Mouse (Mus musculus): ENCODE measurements around the gene St6gal1. TPM values are rescaled to one million over a fixed set of nuclear protein-coding genes. Genes with fewer than 3 reads are reported as not detected.

Gene St6gal1
- polyA plus RNA-seq, 1 experiment, result 11.5 TPM

GRCm38 (mm10) chr16:23223871-23224469 is 570 bp upstream of the St6gal1 start:
- Histone ChIP-seq H3K4me3 (replicated peaks; ENCODE audit: insufficient read depth, low read depth, low read length) (no peak overlapping the region), H3K4me1 (ENCODE audit: control insufficient read depth, insufficient read depth, low read length) (no peaks in the 10 kb centered on the region; the same call in 1 of the 2 replicates), H3K27ac (ENCODE audit: insufficient read depth, low read length) (no peak overlapping the region), H3K27me3 (ENCODE audit: control insufficient read depth, insufficient read depth, low read length) (no peaks in the 10 kb centered on the region; the same call in 1 of the 2 replicates)
- 12% methylated on average over 12 of the region's 12 CpGs for WGBS
- DNase-seq, result peak in 1 of 2 experiments; percentile 13
- TF ChIP-seq POLR2A (IDR thresholded peaks at IDR 0.05; ENCODE audit: borderline replicate concordance, insufficient read depth, low read length) (no peak), CTCF (IDR thresholded peaks at IDR 0.05; ENCODE audit: borderline replicate concordance, insufficient read depth, low read depth, low read length) (no peak)

- H3K4me3 ChIP-seq (replicated peaks; ENCODE audit: insufficient read depth, low read depth, low read length), result peak overlapping the region; percentile 71
- DNase-seq, result peak; percentile 12 to 26
- no peaks in the 10 kb centered on the region; the same call in 1 of the 2 replicates for H3K4me1 ChIP-seq (ENCODE audit: control insufficient read depth, insufficient read depth, low read length)
- H3K27me3 ChIP-seq (ENCODE audit: control insufficient read depth, insufficient read depth, low read length), result no peaks in the 10 kb centered on the region; the same call in 1 of the 2 replicates
- no peak overlapping the region for H3K27ac ChIP-seq (ENCODE audit: insufficient read depth, low read length)
- under 1% methylated on average over 46 of the region's 46 CpGs for WGBS
- no peak for TF ChIP-seq POLR2A (IDR thresholded peaks at IDR 0.05; ENCODE audit: borderline replicate concordance, insufficient read depth, low read length)
Measured at GRCm38 (mm10) chr16:23225069-23225721, 655 bp downstream of the St6gal1 start.

GRCm38 (mm10) chr16:23225821-23226600 is 1.5 kb downstream of the St6gal1 start:
- H3K27me3 ChIP-seq (ENCODE audit: control insufficient read depth, insufficient read depth, low read length), result no peaks in the 10 kb centered on the region; the same call in 1 of the 2 replicates
- TF ChIP-seq POLR2A (IDR thresholded peaks at IDR 0.05; ENCODE audit: borderline replicate concordance, insufficient read depth, low read length), result no peak
- no peak for TF ChIP-seq CTCF (IDR thresholded peaks at IDR 0.05; ENCODE audit: borderline replicate concordance, insufficient read depth, low read depth, low read length)
- H3K4me3 ChIP-seq (replicated peaks; ENCODE audit: insufficient read depth, low read depth, low read length), result peak overlapping the region; percentile 71
- peak overlapping the region; percentile 4; the same call in 1 of the 2 replicates for H3K27ac ChIP-seq (ENCODE audit: insufficient read depth, low read length)
- 1% methylated on average over 28 of the region's 28 CpGs for WGBS
- no peaks in the 10 kb centered on the region; the same call in 1 of the 2 replicates for H3K4me1 ChIP-seq (ENCODE audit: control insufficient read depth, insufficient read depth, low read length)
- peak; percentile 33 to 37 for DNase-seq

- peak; percentile 17 to 34 for DNase-seq
Measured at GRCm38 (mm10) chr16:23226601-23227351, 2.2 kb downstream of the St6gal1 start.

GRCm38 (mm10) chr16:23227851-23228250 is 3.3 kb downstream of the St6gal1 start:
- Histone ChIP-seq H3K4me1 (ENCODE audit: control insufficient read depth, insufficient read depth, low read length) (no peaks in the 10 kb centered on the region; the same call in 1 of the 2 replicates), H3K4me3 (replicated peaks; ENCODE audit: insufficient read depth, low read depth, low read length) (no peak overlapping the region), H3K27ac (ENCODE audit: insufficient read depth, low read length) (no peak overlapping the region), H3K27me3 (ENCODE audit: control insufficient read depth, insufficient read depth, low read length) (no peaks in the 10 kb centered on the region; the same call in 1 of the 2 replicates)
- TF ChIP-seq POLR2A (IDR thresholded peaks at IDR 0.05; ENCODE audit: borderline replicate concordance, insufficient read depth, low read length) (no peak), CTCF (IDR thresholded peaks at IDR 0.05; ENCODE audit: borderline replicate concordance, insufficient read depth, low read depth, low read length) (no peak)
- no peak for DNase-seq
- 62% methylated on average over 6 of the region's 6 CpGs for WGBS

More at GRCm38 (mm10) chr16:23226601-23227351, 2.2 kb downstream of the St6gal1 start:
- no peaks in the 10 kb centered on the region; the same call in 1 of the 2 replicates for H3K27me3 ChIP-seq (ENCODE audit: control insufficient read depth, insufficient read depth, low read length)
- no peaks in the 10 kb centered on the region; the same call in 1 of the 2 replicates for H3K4me1 ChIP-seq (ENCODE audit: control insufficient read depth, insufficient read depth, low read length)
- TF ChIP-seq CTCF (IDR thresholded peaks at IDR 0.05; ENCODE audit: borderline replicate concordance, insufficient read depth, low read depth, low read length), result no peak
- TF ChIP-seq POLR2A (IDR thresholded peaks at IDR 0.05; ENCODE audit: borderline replicate concordance, insufficient read depth, low read length), result no peak
- H3K27ac ChIP-seq (ENCODE audit: insufficient read depth, low read length), result peak overlapping the region; percentile 4; the same call in 1 of the 2 replicates
- WGBS, result 14% methylated on average over 14 of the region's 14 CpGs
- peak overlapping the region; percentile 71 for H3K4me3 ChIP-seq (replicated peaks; ENCODE audit: insufficient read depth, low read depth, low read length)

GRCm38 (mm10) chr16:23228486-23228885 is 3.9 kb downstream of the St6gal1 start:
- no peak for TF ChIP-seq CTCF (IDR thresholded peaks at IDR 0.05; ENCODE audit: borderline replicate concordance, insufficient read depth, low read depth, low read length)
- TF ChIP-seq POLR2A (IDR thresholded peaks at IDR 0.05; ENCODE audit: borderline replicate concordance, insufficient read depth, low read length), result no peak
- no peak overlapping the region for H3K27ac ChIP-seq (ENCODE audit: insufficient read depth, low read length)

GRCm38 (mm10) chr16:23229945-23230344 is 5.4 kb downstream of the St6gal1 start:
- DNase-seq, result no peak
- Histone ChIP-seq H3K27me3 (ENCODE audit: control insufficient read depth, insufficient read depth, low read length) (no peaks in the 10 kb centered on the region; the same call in 1 of the 2 replicates), H3K4me1 (ENCODE audit: control insufficient read depth, insufficient read depth, low read length) (no peaks in the 10 kb centered on the region; the same call in 1 of the 2 replicates), H3K27ac (ENCODE audit: insufficient read depth, low read length) (no peak overlapping the region), H3K4me3 (replicated peaks; ENCODE audit: insufficient read depth, low read depth, low read length) (no peak overlapping the region)
- 83% methylated on average over 3 of the region's 3 CpGs for WGBS
- no peak for TF ChIP-seq POLR2A (IDR thresholded peaks at IDR 0.05; ENCODE audit: borderline replicate concordance, insufficient read depth, low read length)
- TF ChIP-seq CTCF (IDR thresholded peaks at IDR 0.05; ENCODE audit: borderline replicate concordance, insufficient read depth, low read depth, low read length), result no peak

More at GRCm38 (mm10) chr16:23228486-23228885, 3.9 kb downstream of the St6gal1 start:
- 53% methylated on average over 3 of the region's 3 CpGs for WGBS
- DNase-seq, result no peak
- H3K4me1 ChIP-seq (ENCODE audit: control insufficient read depth, insufficient read depth, low read length), result no peaks in the 10 kb centered on the region; the same call in 1 of the 2 replicates
- H3K4me3 ChIP-seq (replicated peaks; ENCODE audit: insufficient read depth, low read depth, low read length), result no peak overlapping the region
- H3K27me3 ChIP-seq (ENCODE audit: control insufficient read depth, insufficient read depth, low read length), result no peaks in the 10 kb centered on the region; the same call in 1 of the 2 replicates
